ENCODE assay signal across 26 mouse cellular contexts in the genomic region with DNA sequence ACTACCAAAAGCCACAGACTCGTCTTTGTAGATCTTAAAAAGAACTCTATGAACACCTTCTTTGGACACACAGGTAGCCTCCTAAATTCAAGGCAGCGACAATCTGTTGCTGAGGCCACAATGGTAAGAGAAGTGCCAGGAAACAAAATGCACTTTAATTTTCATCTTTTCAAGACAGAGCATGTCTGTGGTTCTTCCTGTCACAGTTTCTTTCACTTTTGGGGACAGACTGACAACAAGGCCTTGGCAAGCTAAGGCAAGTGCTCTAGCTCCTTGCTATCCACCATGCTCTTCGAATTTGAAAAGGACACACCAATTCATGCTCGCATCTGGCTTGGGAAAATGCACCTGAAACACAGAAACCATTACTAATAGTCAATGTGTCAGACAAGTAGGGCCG. TPM values are rescaled to one million over a fixed set of nuclear protein-coding genes. Genes with fewer than 3 reads are reported as not detected.
DNase-seq lines count a peak whose midpoint lies in the region; ATAC-seq lines count a peak whose summit lies in the region.
"Had no signal": no experiment of that assay in that cellular context is flagged by ENCODE, and none has a peak within 500 bp of the region (broad histone marks: within the 10 kb centered on the region; RNA-seq: fewer than 3 reads in every experiment).

No protein-coding gene starts in this region.

- no peak overlapping the region for H3K27ac ChIP-seq in limb, embryonic 10.5 days
- H3K27ac ChIP-seq: embryonic facial prominence, embryonic 13.5 days; embryonic facial prominence, embryonic 15.5 days; forebrain, embryonic 10.5 days; forebrain, embryonic 12.5 days had no signal

- H3K36me3 ChIP-seq in limb, embryonic 10.5 days, result peaks cover 93% of the 10 kb centered on the region

- peak; percentile 53 for ATAC-seq in activated CD4-positive, CD25-positive, alpha-beta regulatory T cell, adult 4 months
- peak; percentile 75 for ATAC-seq in inflammation-experienced regulatory T-cells, adult 6 months
- ATAC-seq: forebrain, embryonic 14.5 days; forebrain, embryonic 16.5 days; Patski had no signal

- WGBS in limb, embryonic 10.5 days, result 94% methylated on average over 5 of the region's 5 CpGs

- no peak overlapping the region for H3K4me3 ChIP-seq in limb, embryonic 10.5 days
- H3K4me3 ChIP-seq: embryonic facial prominence, embryonic 13.5 days; embryonic facial prominence, embryonic 15.5 days; erythroblast, embryonic 14.5 days; forebrain, embryonic 10.5 days; forebrain, embryonic 12.5 days had no signal

- peak; percentile 53 for DNase-seq in CD4-positive, CD25-positive, alpha-beta regulatory T cell, adult 2 months (ENCODE audit: low read depth, low spot score)
- DNase-seq in limb, embryonic 10.5 days (ENCODE audit: low spot score), result no peak
- no peak for DNase-seq in cerebellum, postnatal 14 days
- no peak for DNase-seq in lung, postnatal 4 days
- DNase-seq in ovary, postnatal 10 days (ENCODE audit: low spot score), result no peak
- DNase-seq: adrenal gland, adult 2 months; adrenal gland, postnatal 10 days; adrenal gland, postnatal 25 days; cerebellum, adult 11 months; cerebellum, adult 18-20 months; cerebellum, adult 8-10 months; cerebellum, adult 9-11 months; cerebellum, postnatal 36 days; embryo, embryonic 11 days had no signal

- no peaks in the 10 kb centered on the region for H3K9me3 ChIP-seq in limb, embryonic 10.5 days (replicated peaks)
- H3K9me3 ChIP-seq: embryonic facial prominence, embryonic 13.5 days; embryonic facial prominence, embryonic 15.5 days; forebrain, embryonic 10.5 days; forebrain, embryonic 12.5 days; G1E had no signal

- no peaks in the 10 kb centered on the region for H3K4me1 ChIP-seq in limb, embryonic 10.5 days
- H3K4me1 ChIP-seq: embryonic facial prominence, embryonic 13.5 days; embryonic facial prominence, embryonic 15.5 days; forebrain, embryonic 10.5 days; forebrain, embryonic 12.5 days had no signal

- H3K27me3 ChIP-seq in limb, embryonic 10.5 days (ENCODE audit: low read depth, poor library complexity, severe bottlenecking), result no peaks in the 10 kb centered on the region
- H3K27me3 ChIP-seq: CH12.LX; embryonic facial prominence, embryonic 13.5 days; embryonic facial prominence, embryonic 15.5 days; forebrain, embryonic 12.5 days; Patski had no signal

RNA-seq across cellular contexts. Expression of a gene that starts 21.9 kb away (rescaled TPM):
- 100 to 1,000 TPM; 125 to 148 TPM for polyA plus RNA-seq in activated CD4-positive, CD25-positive, alpha-beta regulatory T cell, adult 4 months (2017; shearing (Covaris generic))
- 100 to 1,000 TPM in 2 of 3 experiments, 10 to 100 TPM in 1; 90.1 to 134 (median 126) TPM for polyA plus RNA-seq in inflammation-experienced regulatory T-cells, adult 6 months (2017; shearing (Covaris generic))
- 115 and 132 TPM in 2 replicates for polyA plus RNA-seq in limb, embryonic 10.5 days (2016; fragmentation: Nextera tagmentation; extraction: Ambion mirVana)
